Mouse (Mus musculus) cortical plate, adult 2 months (tissue): ENCODE data around the gene Rap1a. TPM values are rescaled to one million over a fixed set of nuclear protein-coding genes. Genes with fewer than 3 reads are reported as not detected.
A peak's percentile ranks its signal among the peaks of the same experiment; 100 is the strongest.

Source experiments
- H3K27ac ChIP-seq: fragments of 200-500 bp; 2 replicates; pipeline ENCODE4 v1.5.1; 2012; ENCODE audit warnings: low read length, control low read depth, inconsistent platforms; ENCODE audit not compliant: insufficient read depth
- H3K4me1 ChIP-seq: fragments of 200-500 bp; 2 replicates; pipeline ENCODE4 v1.6.1; 2011; ENCODE audit warnings: low read length; ENCODE audit not compliant: control insufficient read depth, insufficient read depth
- H3K4me3 ChIP-seq: fragments of 200-500 bp; 2 replicates; pipeline ENCODE4 v1.5.1; 2011; ENCODE audit warnings: mild to moderate bottlenecking, low read length, control low read depth; ENCODE audit not compliant: insufficient read depth
- CTCF ChIP-seq: fragments of 200-500 bp; IDR thresholded peaks from 2 replicates; pipeline ENCODE4 v1.5.1; 2011; ENCODE audit warnings: mild to moderate bottlenecking, control low read depth, low read length; ENCODE audit not compliant: insufficient read depth; ENCODE audit errors: extremely low read depth
- POLR2A ChIP-seq: fragments of 200-500 bp; IDR thresholded peaks from 2 replicates; pipeline ENCODE4 v1.6.1; 2011; ENCODE audit warnings: mild to moderate bottlenecking, low read length, control low read depth; ENCODE audit not compliant: insufficient read depth; ENCODE audit errors: extremely low read depth
- polyA plus RNA-seq: library from polyadenylated mRNA; depleted of rRNA; stranded (reverse); fragments of >200 nt; gene quantifications from 2 replicates; pipeline ENCODE4 v1.2.3, GENCODE M21; 2012

Rap1a gene
- polyA plus RNA-seq, 1 experiment, result 51.0 TPM

- Histone ChIP-seq H3K27ac (no peak overlapping the region), H3K4me3 (no peak overlapping the region), H3K4me1 (no peaks in the 10 kb centered on the region)
- TF ChIP-seq POLR2A (no peak), CTCF (no peak)
Measured at GRCm38 (mm10) chr3:105746542-105746941, 54.6 kb downstream of the Rap1a start.

- TF ChIP-seq POLR2A (no peak), CTCF (no peak)
- Histone ChIP-seq H3K27ac (no peak overlapping the region), H3K4me3 (no peak overlapping the region), H3K4me1 (no peaks in the 10 kb centered on the region)
Measured at GRCm38 (mm10) chr3:105737666-105738065, 63.5 kb downstream of the Rap1a start.

DNA sequence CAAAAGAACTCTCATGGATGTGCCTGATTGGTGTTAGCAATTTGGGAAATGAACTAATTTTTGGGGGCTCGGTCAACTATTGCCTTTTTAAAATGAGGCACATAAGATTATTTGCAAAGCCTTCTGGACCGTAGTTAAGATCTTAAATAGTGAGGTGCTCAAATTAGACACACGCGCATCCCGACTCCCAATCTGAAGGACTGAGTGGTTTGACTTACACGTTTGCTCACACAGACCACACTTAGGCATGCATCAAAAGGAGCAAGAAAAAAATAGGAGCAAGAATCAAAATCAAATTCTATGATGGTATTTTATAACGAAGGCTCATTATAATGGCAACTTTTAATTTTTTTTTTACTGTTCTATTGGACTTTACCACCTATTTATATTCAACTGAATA lies 64.1 kb downstream of the Rap1a start:
- Histone ChIP-seq H3K4me1 (no peaks in the 10 kb centered on the region), H3K4me3 (no peak overlapping the region), H3K27ac (no peak overlapping the region)
- TF ChIP-seq CTCF (no peak), POLR2A (no peak)

DNA sequence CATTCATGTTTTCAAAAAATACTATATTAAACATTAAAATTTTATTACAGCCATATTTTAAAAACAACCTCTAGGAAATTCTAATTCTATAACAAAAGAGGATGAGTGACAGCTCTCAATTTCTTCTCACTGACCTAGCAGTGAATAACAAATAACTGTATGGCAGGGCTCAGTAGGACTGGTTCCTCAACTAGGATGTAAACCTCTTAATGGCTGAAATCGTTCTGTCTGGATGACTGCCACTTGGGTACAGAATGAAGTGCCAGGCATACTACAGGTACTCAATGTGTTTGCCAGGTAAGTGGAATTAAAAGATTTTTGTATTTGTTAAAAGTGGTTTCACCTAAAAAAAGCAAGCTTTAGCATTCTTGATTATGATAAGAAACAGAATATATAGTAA lies 65.0 kb downstream of the Rap1a start:
- TF ChIP-seq CTCF (no peak), POLR2A (no peak)
- Histone ChIP-seq H3K4me3 (no peak overlapping the region), H3K27ac (no peak overlapping the region), H3K4me1 (no peaks in the 10 kb centered on the region)

- Histone ChIP-seq H3K27ac (no peak overlapping the region), H3K4me3 (no peak overlapping the region), H3K4me1 (no peaks in the 10 kb centered on the region)
- TF ChIP-seq CTCF (no peak), POLR2A (no peak)
Measured at GRCm38 (mm10) chr3:105735285-105735684, 65.9 kb downstream of the Rap1a start.

GRCm38 (mm10) chr3:105733538-105733937 lies 67.6 kb downstream of the Rap1a start:
- no peaks in the 10 kb centered on the region for H3K4me1 ChIP-seq
- H3K4me3 ChIP-seq, result no peak overlapping the region
- no peak overlapping the region for H3K27ac ChIP-seq
- TF ChIP-seq POLR2A (no peak), CTCF (no peak)

- H3K27ac ChIP-seq, result no peak overlapping the region
- no peak overlapping the region for H3K4me3 ChIP-seq
- no peaks in the 10 kb centered on the region for H3K4me1 ChIP-seq
- TF ChIP-seq POLR2A (no peak), CTCF (no peak)
Measured at GRCm38 (mm10) chr3:105732360-105732759, 68.8 kb downstream of the Rap1a start.

DNA sequence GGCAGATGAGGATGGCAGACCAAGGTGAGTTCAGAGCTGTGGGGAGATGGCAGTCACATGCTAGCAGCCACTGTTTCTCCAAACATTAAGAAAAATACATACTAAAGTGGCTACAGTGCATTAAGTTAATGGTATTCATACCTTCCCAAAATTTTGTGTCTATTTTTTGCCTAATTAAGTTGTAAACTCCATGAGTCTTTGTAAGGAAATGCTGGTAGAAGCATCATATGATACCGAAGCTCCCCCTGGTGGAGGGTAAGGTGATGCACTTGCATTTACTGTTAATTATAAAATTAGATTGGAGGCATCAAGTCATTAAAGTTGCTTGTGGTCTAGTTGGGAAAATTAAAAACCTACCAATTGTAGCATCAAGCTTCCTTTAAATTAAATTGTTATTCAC lies 75.1 kb downstream of the Rap1a start:
- Histone ChIP-seq H3K27ac (no peak overlapping the region), H3K4me3 (no peak overlapping the region), H3K4me1 (no peaks in the 10 kb centered on the region)
- TF ChIP-seq CTCF, result peak; percentile 48; the same call in 1 of the 2 replicates
- TF ChIP-seq POLR2A, result no peak

GRCm38 (mm10) chr3:105722510-105722909 lies 78.6 kb downstream of the Rap1a start:
- Histone ChIP-seq H3K4me3 (no peak overlapping the region), H3K27ac (no peak overlapping the region), H3K4me1 (no peaks in the 10 kb centered on the region)
- 0 out of 2 replicates have a peak, but pooled peaks have one; percentile 42 for TF ChIP-seq POLR2A
- no peak for TF ChIP-seq CTCF

DNA sequence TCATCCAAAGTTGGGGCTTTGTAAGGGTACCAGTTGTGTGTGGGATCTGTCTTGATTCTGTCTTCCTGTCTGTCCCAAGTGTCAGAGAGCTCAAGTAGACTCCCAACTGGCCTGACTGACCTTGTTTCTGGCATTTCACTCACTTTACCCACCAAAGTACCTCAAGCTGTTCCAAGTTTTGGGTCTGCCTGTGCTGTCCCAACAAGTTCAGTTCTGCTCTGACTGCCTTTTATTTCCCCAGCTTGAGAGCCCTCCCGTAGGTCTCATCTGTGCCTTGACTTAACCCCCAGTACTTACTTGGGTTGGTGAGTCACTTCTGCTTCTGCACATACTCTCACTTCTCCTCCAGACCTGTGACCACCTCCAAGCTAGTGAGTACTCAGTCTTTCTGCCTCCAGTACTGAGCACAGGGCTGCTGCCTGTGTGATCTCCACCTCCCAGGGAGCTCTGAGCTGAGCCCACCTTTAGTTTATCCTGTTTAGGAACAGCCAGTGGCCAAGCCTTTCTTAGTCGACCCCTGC lies 79.4 kb downstream of the Rap1a start:
- Histone ChIP-seq H3K4me3 (no peak overlapping the region), H3K27ac (no peak overlapping the region), H3K4me1 (no peaks in the 10 kb centered on the region)
- TF ChIP-seq CTCF (no peak), POLR2A (no peak)
